Mouse (Mus musculus) cortical plate, adult 2 months (tissue): ENCODE measurements around the gene Nudcd3. TPM values are rescaled to one million over a fixed set of nuclear protein-coding genes. Genes with fewer than 3 reads are reported as not detected.
"Not testable (repeated sequence)": the region's sequence is repeated elsewhere in the genome, so short reads cannot be mapped to it uniquely, and the experiment has no call there.

Experiments
- H3K27ac ChIP-seq: fragments of 200-500 bp; 2 replicates; pipeline ENCODE4 v1.5.1; 2012; ENCODE audit warnings: low read length, control low read depth, inconsistent platforms; ENCODE audit not compliant: insufficient read depth
- H3K4me1 ChIP-seq: fragments of 200-500 bp; 2 replicates; pipeline ENCODE4 v1.6.1; 2011; ENCODE audit warnings: low read length; ENCODE audit not compliant: control insufficient read depth, insufficient read depth
- H3K4me3 ChIP-seq: fragments of 200-500 bp; 2 replicates; pipeline ENCODE4 v1.5.1; 2011; ENCODE audit warnings: mild to moderate bottlenecking, low read length, control low read depth; ENCODE audit not compliant: insufficient read depth
- CTCF ChIP-seq: fragments of 200-500 bp; IDR thresholded peaks from 2 replicates; pipeline ENCODE4 v1.5.1; 2011; ENCODE audit warnings: mild to moderate bottlenecking, control low read depth, low read length; ENCODE audit not compliant: insufficient read depth; ENCODE audit errors: extremely low read depth
- POLR2A ChIP-seq: fragments of 200-500 bp; IDR thresholded peaks from 2 replicates; pipeline ENCODE4 v1.6.1; 2011; ENCODE audit warnings: mild to moderate bottlenecking, low read length, control low read depth; ENCODE audit not compliant: insufficient read depth; ENCODE audit errors: extremely low read depth
- polyA plus RNA-seq: library from polyadenylated mRNA; depleted of rRNA; stranded (reverse); fragments of >200 nt; gene quantifications from 2 replicates; pipeline ENCODE4 v1.2.3, GENCODE M21; 2012

Gene Nudcd3
- polyA plus RNA-seq, 1 experiment: 112 TPM

GRCm38 (mm10) chr11:6109990-6110389 lies 90.2 kb downstream of the Nudcd3 start:
- Histone ChIP-seq H3K27ac (0 out of 2 replicates have a peak overlapping the region, but pooled peaks have one; percentile 24), H3K4me1 (peaks cover 4% of the 10 kb centered on the region), H3K4me3 (no peak overlapping the region)
- TF ChIP-seq CTCF (no peak), POLR2A (no peak)

- Histone ChIP-seq H3K4me3 (no peak overlapping the region), H3K4me1 (peaks cover 4% of the 10 kb centered on the region), H3K27ac (no peak overlapping the region)
- TF ChIP-seq CTCF (no peak), POLR2A (no peak)
Observed at GRCm38 (mm10) chr11:6108296-6108695, 91.9 kb downstream of the Nudcd3 start.

- H3K4me1 ChIP-seq: peaks cover 4% of the 10 kb centered on the region
- no peak for TF ChIP-seq POLR2A
- H3K4me3 ChIP-seq: no peak overlapping the region
- H3K27ac ChIP-seq: no peak overlapping the region
Observed at GRCm38 (mm10) chr11:6107722-6108121, 92.5 kb downstream of the Nudcd3 start.

GRCm38 (mm10) chr11:6104734-6105133 lies 95.5 kb downstream of the Nudcd3 start:
- Histone ChIP-seq H3K4me1 (peaks cover 2% of the 10 kb centered on the region; the same call in 1 of the 2 replicates), H3K4me3 (no peak overlapping the region), H3K27ac (no peak overlapping the region)
- no peak for TF ChIP-seq CTCF
- TF ChIP-seq POLR2A: no peak

GRCm38 (mm10) chr11:6096637-6097036 lies 103.6 kb downstream of the Nudcd3 start:
- H3K27ac ChIP-seq, H3K4me3 ChIP-seq, H3K4me1 ChIP-seq: not testable (repeated sequence)

GRCm38 (mm10) chr11:6086991-6087390 lies 113.2 kb downstream of the Nudcd3 start:
- TF ChIP-seq CTCF (no peak), POLR2A (peak; percentile 33; the same call in 1 of the 2 replicates)

GRCm38 (mm10) chr11:6078737-6079136 lies 121.5 kb downstream of the Nudcd3 start:
- Histone ChIP-seq H3K4me3 (no peak overlapping the region), H3K4me1 (peaks cover 13% of the 10 kb centered on the region), H3K27ac (no peak overlapping the region)
- TF ChIP-seq POLR2A: no peak
- no peak for TF ChIP-seq CTCF

More at GRCm38 (mm10) chr11:6086991-6087390, 113.2 kb downstream of the Nudcd3 start:
- Histone ChIP-seq H3K4me1 (peaks cover 13% of the 10 kb centered on the region), H3K4me3 (no peak overlapping the region), H3K27ac (peak overlapping the region; percentile 87)

GRCm38 (mm10) chr11:6075618-6076066 lies 124.6 kb downstream of the Nudcd3 start:
- Histone ChIP-seq H3K4me1 (peaks cover 13% of the 10 kb centered on the region), H3K4me3 (no peak overlapping the region), H3K27ac (no peak overlapping the region)
- TF ChIP-seq POLR2A (no peak), CTCF (no peak)

- peaks cover 6% of the 10 kb centered on the region for H3K4me1 ChIP-seq
- H3K4me3 ChIP-seq: peak overlapping the region; percentile 20; the same call in 1 of the 2 replicates
- peak overlapping the region; percentile 75 for H3K27ac ChIP-seq
- TF ChIP-seq POLR2A (no peak), CTCF (no peak)
Observed at GRCm38 (mm10) chr11:6068181-6068957, 131.8 kb downstream of the Nudcd3 start.

- Histone ChIP-seq H3K27ac (no peak overlapping the region), H3K4me1 (peaks cover 10% of the 10 kb centered on the region), H3K4me3 (no peak overlapping the region)
- TF ChIP-seq CTCF (no peak), POLR2A (no peak)
Observed at GRCm38 (mm10) chr11:6067160-6067559, 133.1 kb downstream of the Nudcd3 start.
